Mouse (Mus musculus) fibroblast of lung, adult 2 months (primary cell): ENCODE data around the gene Snx13.

ENCODE experiments used
- DNase-seq: peaks from one replicate; pipeline ENCODE4 v3.0.0-alpha.2; 2011; ENCODE audit warnings: low read depth

Snx13 gene

GRCm38 (mm10) chr12:35191698-35192425, 144.9 kb downstream of the Snx13 start:
- DNase-seq = peak; percentile 67

GRCm38 (mm10) chr12:35192426-35192769, 145.4 kb downstream of the Snx13 start:
- DNase-seq = no peak
